Mouse (Mus musculus) erythroid progenitor cell, adult 5-6 weeks (primary cell): ENCODE results near the gene Dact1. TPM values are rescaled to one million over a fixed set of nuclear protein-coding genes. Genes with fewer than 3 reads are reported as not detected.

ENCODE experiments used
- ATAC-seq: replicated peaks from 2 replicates; pipeline ENCODE4 v1.8.0; 2016; ENCODE audit warnings: moderate number of reproducible peaks, mild to moderate bottlenecking, moderate TSS enrichment, inconsistent platforms; ENCODE audit not compliant: poor library complexity, low FRiP score, severe bottlenecking
- total RNA-seq, 2 experiments: library from RNA; stranded (forward) in 1 of 2; stranded (reverse) in 1 of 2; fragments of 150-400 nt in 1 of 2; fragments of 186-747, 209-891 nt in 1 of 2; gene quantifications; 2 replicates each; pipeline versions ENCODE4 v1.2.3 to v1.2.4; 2015 to 2017; ENCODE audit warnings: low replicate concordance in 2 of 2

Gene Dact1
- total RNA-seq, 2 experiments from 2014 or later = 1.3 TPM; not detected in 1

DNA sequence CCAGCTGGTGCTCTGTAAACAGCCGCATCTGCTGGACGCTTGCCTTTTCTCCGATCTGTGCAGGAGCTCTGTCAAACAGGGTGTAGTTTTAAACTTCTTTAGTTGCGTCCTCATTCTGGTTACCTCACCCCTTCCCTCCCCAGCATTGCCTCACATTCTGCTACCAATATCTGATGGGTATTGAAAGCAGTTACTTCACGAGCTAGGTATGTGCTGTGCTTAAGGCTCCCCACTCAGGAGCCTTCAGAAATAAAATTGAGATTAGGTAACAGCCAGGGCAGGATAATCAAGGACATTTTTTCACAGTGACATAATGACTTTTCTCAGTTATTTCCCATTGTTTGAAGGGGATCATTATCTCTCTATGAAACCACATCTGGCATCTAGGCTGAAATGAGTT is 23.9 kb downstream of the Dact1 start:
- ATAC-seq = no peak

DNA sequence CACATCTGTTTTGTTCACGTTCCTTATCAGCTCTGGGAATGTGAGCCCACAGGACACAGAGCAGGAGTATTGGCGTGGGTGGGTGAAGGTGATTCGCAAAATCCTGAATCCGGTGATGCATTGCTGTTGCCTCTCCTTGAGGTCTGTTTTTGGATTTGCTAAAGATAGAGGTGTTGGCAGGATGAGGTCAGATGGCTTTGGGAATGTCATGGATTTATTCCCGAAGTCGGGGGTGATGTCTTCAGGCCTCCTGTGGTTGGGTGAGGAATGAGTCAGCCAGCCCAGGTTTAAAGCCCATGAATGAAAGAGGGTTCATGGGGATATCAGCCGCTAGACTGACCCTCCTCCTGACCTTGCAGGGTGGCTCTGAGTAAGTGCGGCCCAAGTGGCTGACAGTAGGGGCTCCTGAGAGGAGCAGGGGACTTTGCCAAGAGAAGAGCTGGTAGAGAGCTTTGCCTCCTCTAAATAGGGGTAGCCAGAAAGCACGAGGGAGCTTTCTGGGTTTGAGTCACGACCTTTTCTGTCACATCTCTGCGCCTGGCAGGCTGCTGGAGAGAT is 27.4 kb downstream of the Dact1 start:
- no peak for ATAC-seq

DNA sequence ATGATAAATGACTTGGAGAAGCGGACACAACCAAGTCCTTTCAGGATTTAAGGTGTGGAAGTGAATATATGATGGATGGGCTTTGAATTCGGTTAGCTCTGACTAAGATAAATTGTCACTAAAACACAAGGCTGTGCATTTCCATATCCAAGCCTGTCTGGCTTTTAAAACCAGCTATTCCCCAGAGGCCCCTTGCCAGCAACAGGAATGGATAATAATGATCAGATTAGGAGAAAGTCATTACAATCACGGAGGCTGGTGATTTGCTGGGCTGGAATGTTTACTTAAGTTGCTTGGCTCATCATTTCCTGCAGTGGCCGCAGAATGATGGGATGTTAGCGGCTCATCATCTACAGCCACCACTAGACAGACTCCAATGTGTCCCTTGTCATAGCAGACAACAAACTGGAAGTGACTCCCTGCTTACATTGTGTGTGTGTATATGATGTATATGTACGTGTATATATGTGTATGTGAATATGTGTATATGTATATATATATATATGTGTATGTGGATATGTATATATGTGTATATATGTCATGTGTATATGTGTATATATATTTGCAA is 28.3 kb downstream of the Dact1 start:
- ATAC-seq = no peak

DNA sequence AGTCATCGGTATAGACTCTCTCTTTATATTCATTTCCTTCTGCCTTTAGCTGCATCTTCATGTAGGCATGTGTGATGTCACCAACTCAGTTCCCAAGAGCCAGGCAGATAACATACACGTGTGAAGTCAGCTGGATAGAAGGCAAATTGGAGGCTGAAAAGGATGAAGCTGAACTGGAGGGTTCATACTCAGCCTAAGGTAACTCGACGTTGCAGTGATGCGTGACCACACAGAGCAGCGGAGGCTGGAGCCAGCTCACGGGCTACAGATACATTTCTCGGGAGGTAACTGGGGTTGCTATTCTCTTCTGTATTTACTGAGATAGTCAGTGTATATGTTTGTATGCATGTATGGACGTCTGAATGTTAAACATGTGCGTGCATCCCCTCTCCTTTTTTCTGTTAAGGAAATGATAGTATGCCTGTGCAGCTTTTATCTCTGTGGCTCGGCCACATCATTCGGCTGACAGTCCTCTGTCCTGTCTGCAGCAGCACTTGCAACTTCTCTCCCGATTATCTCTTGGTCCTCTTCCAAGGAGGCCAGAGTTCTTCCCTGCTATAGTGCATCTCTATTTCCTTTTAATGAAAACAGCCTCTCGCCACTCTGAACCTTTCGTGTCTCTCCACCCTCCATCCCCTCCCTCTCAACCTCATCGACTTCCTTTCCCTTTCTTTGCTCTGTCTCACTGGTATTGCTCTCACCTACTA is 29.6 kb downstream of the Dact1 start:
- ATAC-seq = no peak

DNA sequence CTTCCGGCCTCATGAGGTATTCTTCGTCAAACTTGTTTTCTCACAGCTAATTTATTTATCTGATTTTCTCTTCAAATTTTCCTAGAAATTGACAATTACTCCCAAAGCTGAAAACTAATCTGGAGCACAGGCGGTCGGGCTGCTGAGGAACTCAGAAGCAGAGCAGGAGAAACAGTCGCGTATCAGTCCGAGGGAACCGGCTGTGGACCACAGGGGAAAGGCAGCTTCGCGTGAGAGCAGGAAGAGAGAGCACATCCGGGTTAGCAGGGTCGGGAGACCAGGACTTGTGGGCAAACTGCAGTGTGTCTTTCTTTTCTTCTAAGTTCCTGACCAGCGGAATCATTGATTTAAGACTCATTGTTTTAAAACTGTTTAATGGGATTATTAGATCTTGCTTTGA is 32.7 kb downstream of the Dact1 start:
- no peak for ATAC-seq

DNA sequence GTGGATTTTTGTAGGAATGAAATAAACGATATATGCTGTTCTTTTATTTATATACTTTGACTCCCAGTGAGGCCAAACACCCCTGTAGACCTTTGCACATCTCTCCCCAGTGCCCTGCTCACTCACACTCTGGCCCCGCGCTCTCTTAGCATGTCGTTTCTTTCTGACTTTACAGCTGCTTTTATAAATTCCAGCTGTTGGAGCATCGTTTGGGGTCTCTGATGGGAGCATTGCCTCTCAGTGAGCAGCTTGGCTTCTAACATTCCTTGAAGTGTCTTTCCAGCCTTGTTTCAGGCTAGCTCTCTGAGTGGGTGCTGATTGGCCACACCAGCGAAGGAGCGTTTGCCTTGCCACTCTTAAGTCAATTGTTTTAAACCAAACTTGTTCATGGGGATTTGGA is 35.8 kb downstream of the Dact1 start:
- ATAC-seq = no peak

DNA sequence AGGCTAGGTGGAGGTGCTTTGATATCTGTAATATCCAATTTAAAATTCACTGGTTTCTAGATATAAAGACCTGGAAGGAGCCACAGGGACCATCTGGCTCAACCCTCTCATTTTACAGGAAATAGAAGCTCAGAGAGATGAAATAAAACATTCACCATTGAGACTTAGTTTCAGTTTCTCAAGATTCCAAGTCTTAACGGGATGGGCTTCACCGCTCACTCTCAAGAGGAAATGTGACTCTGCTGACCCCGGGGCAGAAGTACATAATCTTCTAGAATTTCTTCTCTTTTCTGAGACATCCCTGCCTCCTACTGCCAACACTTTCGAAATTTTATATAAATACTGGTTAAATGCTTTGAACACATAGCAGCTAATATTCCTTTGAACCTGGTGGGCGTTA is 36.4 kb downstream of the Dact1 start:
- ATAC-seq = no peak

DNA sequence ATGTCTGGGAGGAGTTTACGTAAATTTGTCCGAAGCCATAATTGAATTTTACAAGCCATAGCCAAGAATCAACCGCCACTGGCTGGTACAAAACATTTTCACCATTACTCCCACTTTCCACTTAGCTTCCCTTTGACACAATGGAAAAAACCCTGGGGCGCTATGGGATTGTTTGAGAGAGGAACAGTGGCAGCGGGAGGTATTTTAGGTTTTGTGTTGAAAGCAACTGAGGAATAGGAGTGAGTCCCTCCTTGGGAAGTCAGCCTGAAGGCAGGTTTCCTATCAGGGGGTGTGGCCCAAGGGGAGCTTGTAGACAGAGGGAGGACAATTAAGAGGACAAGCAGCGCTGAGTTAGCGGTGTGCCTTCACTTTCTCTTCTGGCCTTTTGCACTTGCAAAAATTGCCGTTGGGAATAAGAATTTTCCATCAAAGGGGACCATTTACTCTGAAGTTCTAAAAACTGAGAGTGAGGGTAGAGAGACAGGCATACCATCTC is 38.8 kb downstream of the Dact1 start:
- ATAC-seq = no peak

DNA sequence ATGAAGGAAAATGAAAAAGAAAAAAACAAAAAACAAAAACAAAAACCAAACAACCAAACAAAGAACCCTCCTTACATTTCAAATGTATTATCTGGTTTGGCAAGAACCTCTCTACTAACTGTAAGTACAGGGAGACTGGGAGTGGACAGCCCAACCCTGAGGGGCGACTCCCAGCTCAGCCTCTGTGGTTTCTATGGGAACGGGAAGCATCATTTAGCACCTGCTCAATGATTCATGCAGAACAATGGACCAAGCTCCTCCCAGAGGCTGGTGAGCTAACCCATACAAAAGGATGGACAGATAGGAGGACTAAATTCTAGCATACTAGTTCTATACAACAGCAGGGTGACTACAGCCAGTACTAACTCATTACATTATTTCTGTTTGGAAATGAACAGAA is 40.4 kb downstream of the Dact1 start:
- ATAC-seq = no peak

DNA sequence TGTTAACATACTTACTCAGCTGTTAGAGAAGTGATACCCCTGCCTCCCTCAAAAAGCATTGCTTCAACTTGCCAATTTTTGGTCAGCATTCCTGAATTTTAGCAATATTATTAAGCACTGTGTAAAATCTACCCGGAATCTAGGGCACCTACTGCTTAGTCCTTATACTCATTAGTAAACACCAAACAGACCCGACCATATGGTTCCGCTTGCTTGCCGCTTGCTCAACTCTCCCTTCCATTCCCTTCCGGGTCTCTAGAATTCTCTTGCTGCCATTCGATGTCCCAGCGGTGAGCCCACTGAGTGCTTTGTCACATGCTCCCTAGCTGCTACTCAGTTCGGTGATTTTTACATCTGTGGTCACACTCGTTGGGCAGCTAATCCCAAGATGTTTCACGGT is 45.0 kb downstream of the Dact1 start:
- no peak for ATAC-seq

DNA sequence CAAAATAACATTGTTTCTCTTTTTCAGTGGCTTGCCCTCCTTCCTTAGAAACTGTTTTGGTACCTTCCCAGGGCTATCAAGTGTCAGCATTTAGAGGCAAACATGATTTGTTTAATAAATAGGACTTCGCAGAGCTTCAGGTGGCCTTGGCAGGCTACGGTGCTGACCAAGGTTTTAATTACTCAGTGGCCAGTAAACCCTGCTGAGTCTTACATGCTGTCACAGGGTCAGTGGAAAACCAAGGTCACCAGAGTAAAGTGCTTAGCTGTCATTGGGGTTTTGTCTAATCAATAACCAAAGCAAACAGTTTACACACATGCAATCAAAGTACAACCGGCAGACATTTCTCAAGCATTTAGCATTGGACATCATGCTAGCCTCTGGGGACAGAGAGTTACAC is 45.4 kb downstream of the Dact1 start:
- ATAC-seq = no peak

DNA sequence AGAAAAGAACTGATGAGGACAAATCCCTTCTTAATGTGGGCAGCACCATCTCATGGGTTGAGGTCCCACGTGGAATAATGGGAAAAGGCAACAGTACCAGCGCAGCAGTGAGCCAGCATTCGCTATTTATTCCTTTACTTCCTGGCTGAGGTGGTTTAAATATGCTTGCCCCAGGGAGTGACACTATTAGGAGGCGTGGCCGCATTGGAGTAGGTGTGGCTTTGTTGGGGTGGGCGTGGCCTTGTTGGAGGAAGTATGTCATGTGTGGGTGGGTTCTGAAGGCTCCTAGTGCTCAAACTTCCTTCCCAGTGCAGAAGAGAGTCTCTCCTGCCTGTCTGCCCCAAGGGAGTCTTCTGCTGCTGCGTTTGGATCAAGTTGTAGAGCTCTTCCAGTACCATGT is 51.9 kb downstream of the Dact1 start:
- ATAC-seq = no peak

DNA sequence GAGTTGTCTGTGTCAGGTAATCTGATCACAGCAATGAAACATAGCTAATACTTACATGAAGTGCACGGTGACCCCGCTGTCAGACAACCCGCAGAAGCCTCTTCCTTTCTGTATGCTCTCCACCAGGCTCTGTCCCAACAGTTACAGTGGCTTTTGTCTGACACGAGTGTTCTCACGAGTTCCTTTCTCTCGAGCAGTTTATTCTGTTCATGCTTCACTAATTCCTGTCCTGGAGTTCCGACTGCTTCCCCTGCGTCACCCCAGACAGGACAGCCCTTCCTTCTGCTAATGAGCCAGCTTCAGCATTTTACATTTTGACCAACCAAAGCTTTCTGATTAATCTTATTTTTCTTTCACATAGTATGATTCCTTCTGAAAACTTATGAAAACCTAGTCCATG is 52.7 kb downstream of the Dact1 start:
- ATAC-seq = no peak

DNA sequence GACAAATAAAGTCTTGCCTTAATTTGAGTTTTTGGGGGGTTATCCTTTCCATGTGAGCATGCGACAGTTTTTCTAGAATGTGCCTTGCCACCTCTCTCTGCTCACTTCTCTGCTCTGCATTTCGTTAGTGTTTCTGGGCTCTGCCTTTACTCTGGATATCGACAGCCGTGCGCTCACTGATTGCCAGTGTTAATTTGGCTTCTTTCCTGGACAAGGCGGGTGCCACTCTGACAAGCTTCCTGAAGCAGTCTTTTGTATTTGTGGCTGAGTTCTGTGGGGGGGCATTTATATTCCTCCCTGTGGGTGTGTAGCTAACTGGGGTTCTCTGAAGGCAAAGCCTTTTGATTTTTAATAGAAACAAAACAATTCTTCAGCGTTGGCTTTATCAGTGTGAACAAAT is 54.4 kb downstream of the Dact1 start:
- ATAC-seq = no peak

DNA sequence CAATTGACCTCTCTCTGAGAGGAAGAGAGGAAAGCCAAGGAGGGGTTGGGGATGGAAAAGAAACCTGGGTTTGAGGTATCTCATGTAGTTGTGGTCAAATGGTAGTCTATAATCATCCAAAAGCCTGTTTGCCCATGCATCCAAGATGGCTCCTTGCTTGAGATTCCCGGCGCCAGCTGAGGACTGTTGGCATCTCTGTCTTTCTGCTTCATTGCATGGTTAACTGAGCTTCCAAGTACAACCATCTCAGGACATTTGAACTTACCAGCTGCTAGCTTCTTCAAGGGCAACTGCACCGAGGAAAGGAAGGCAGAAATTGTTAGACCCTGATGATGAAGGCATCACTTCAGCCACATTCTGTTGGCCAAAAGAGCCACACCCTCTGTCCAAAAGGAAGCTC is 54.8 kb downstream of the Dact1 start:
- ATAC-seq = no peak

DNA sequence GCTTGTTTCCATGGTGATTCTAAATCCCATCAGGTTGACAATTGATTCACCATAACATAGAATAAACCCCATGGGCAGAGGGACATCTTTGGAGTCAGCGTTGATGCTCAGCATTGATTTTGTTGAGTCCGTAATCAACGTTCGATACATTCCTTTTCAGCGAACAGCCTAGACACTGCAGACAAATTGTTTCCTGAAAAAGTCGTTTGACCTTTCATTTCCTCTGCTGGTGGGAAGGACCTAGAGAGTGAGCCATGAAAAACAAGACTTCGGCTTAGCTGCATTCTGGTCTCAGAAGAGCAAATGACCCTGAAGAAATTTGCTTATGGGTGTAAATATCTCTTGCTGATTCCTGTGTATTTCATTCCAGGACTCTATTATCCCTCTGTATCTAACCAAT is 55.5 kb downstream of the Dact1 start:
- no peak for ATAC-seq

DNA sequence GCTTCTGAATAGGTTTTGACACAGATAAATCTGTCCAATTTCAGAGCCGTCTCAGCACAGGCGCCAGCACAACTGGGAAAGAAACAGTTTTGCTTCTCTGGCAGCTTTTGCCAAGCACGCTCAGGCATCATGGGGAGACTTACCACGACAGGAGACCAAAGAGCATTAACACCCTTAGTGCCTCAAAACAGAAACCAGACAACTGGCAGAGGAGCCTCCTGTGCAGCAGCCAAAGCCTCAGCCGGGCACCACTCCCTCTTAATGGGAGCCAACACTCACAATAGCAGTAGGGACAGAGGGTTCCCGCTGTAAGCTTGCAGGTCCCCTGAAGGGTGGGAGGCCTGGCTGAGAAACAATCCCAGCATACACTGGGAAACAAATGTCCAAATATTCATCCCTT is 56.5 kb downstream of the Dact1 start:
- no peak for ATAC-seq

DNA sequence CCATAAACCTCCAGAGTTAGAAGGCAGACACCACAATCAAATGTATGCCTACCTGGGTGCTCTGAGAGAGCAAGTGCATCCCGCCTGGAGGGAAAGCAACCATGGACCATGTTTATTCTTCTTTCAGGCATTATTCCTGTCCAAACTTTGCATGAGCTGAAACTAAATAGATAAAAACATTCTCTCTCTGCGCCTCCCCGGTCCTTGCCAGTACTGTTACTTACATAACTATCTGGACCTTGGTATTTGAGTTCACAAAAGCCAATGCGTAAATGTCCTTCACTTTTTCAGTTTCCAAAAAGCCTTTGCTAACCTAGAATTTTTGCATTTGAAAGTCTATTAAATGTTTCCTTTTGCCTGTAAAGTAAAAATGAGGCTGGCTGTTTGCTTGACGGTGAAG is 58.9 kb downstream of the Dact1 start:
- no peak for ATAC-seq
